Mouse (Mus musculus) embryonic facial prominence, embryonic 13.5 days (tissue): ENCODE measurements around the gene Add1. TPM values are rescaled to one million over a fixed set of nuclear protein-coding genes. Genes with fewer than 3 reads are reported as not detected.
"Not testable (repeated sequence)": the region's sequence is repeated elsewhere in the genome, so short reads cannot be mapped to it uniquely, and the experiment has no call there.

Experiments used
- ATAC-seq: fragments of 200-750 bp; cut with Nextera tagmentation; 2 replicates; pipeline ENCODE4 v1.8.0; 2017; ENCODE audit warnings: low read depth; ENCODE audit not compliant: insufficient number of reproducible peaks, insufficient read depth, low FRiP score, low TSS enrichment
- H3K27ac ChIP-seq: fragments of 300-500 bp; sonication (generic); 2 replicates; pipeline ENCODE4 v1.5.1; 2015; ENCODE audit warnings: moderate library complexity, mild to moderate bottlenecking, inconsistent platforms
- H3K27me3 ChIP-seq: fragments of 300-500 bp; sonication (generic); 2 replicates; pipeline ENCODE4 v1.6.1; 2015; ENCODE audit warnings: mild to moderate bottlenecking, inconsistent platforms
- H3K36me3 ChIP-seq: fragments of 300-500 bp; sonication (generic); 2 replicates; pipeline ENCODE4 v1.6.1; 2015; ENCODE audit warnings: mild to moderate bottlenecking, inconsistent platforms
- H3K4me1 ChIP-seq: fragments of 300-500 bp; sonication (generic); 2 replicates; pipeline ENCODE4 v1.6.1; 2015; ENCODE audit warnings: inconsistent platforms
- H3K4me2 ChIP-seq: fragments of 300-500 bp; sonication (generic); 2 replicates; pipeline ENCODE4 v1.6.1; 2015; ENCODE audit warnings: moderate library complexity, mild to moderate bottlenecking, inconsistent platforms
- H3K4me3 ChIP-seq: fragments of 300-500 bp; sonication (generic); 2 replicates; pipeline ENCODE4 v1.5.1; 2015; ENCODE audit warnings: mild to moderate bottlenecking, inconsistent platforms
- H3K9ac ChIP-seq: fragments of 300-500 bp; sonication (generic); 2 replicates; pipeline ENCODE4 v1.6.1; 2015; ENCODE audit warnings: mild to moderate bottlenecking, inconsistent platforms
- H3K9me3 ChIP-seq: fragments of 300-500 bp; sonication (generic); 2 replicates; pipeline ENCODE4 v1.6.1; 2016; ENCODE audit warnings: inconsistent platforms
- whole genome bisulfite sequencing: fragments of 180-500 bp; shearing (Covaris S2); methylation state at CpG from one replicate; pipeline ENCODE4 v1.1.7; 2015; ENCODE audit warnings: mixed read lengths; 5-methylcytosine and 5-hydroxymethylcytosine counted together
- polyA plus RNA-seq: library from polyadenylated mRNA; unstranded; fragments of >200 nt; fragmentation: Nextera tagmentation; extraction: Ambion mirVana; gene quantifications from 2 replicates; pipeline ENCODE4 v1.2.1, GENCODE M21; 2015

The Add1 gene
- polyA plus RNA-seq, 1 experiment from 2014 or later, result 196 TPM

- no peak overlapping the region for H3K9ac ChIP-seq
- no peak overlapping the region for H3K27ac ChIP-seq
- peaks cover 4% of the 10 kb centered on the region; the same call in 1 of the 2 replicates for H3K36me3 ChIP-seq
- no peaks in the 10 kb centered on the region for H3K9me3 ChIP-seq
- no peaks in the 10 kb centered on the region for H3K27me3 ChIP-seq
- peaks cover 23% of the 10 kb centered on the region for H3K4me1 ChIP-seq
- 79% methylated on average over 5 of the region's 5 CpGs for WGBS
- no peak overlapping the region for H3K4me2 ChIP-seq
- H3K4me3 ChIP-seq, result no peak overlapping the region
- no peak for ATAC-seq
Observed at GRCm38 (mm10) chr5:34585216-34585615, 11.8 kb downstream of the Add1 start.

DNA sequence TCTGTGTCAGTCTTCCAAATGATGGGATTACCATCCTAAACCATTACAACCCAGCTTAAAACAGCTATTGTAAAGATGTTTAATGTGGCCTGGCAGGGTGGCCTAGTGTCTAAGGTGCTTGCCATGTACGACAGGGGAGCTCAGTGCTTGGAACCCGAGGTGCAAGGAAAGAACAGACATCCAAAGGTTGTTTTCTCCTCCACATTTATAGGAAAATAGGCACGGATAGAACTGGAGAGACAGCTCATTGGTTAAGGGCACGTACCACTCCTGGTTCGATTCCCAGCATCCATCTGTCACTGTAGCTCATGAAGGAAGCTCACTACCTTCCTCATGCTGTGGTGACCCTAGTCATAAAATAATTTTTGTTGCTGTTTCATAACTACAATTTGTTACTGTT is 14.4 kb downstream of the Add1 start:
- Histone ChIP-seq H3K27ac (no peak overlapping the region), H3K9ac (no peak overlapping the region), H3K4me2 (no peak overlapping the region), H3K27me3 (no peaks in the 10 kb centered on the region), H3K4me1 (peaks cover 20% of the 10 kb centered on the region), H3K9me3 (no peaks in the 10 kb centered on the region), H3K4me3 (no peak overlapping the region), H3K36me3 (peaks cover 7% of the 10 kb centered on the region)
- WGBS, result 88% methylated on average over 5 of the region's 5 CpGs
- no peak for ATAC-seq

GRCm38 (mm10) chr5:34590059-34590458 is 16.6 kb downstream of the Add1 start:
- Histone ChIP-seq H3K9me3 (no peaks in the 10 kb centered on the region), H3K36me3 (peaks cover 17% of the 10 kb centered on the region), H3K4me1 (peaks cover 20% of the 10 kb centered on the region), H3K4me2 (no peak overlapping the region), H3K4me3 (no peak overlapping the region), H3K27me3 (no peaks in the 10 kb centered on the region), H3K9ac (no peak overlapping the region), H3K27ac (no peak overlapping the region)
- no peak for ATAC-seq
- 16% methylated on average over 5 of the region's 5 CpGs for WGBS

DNA sequence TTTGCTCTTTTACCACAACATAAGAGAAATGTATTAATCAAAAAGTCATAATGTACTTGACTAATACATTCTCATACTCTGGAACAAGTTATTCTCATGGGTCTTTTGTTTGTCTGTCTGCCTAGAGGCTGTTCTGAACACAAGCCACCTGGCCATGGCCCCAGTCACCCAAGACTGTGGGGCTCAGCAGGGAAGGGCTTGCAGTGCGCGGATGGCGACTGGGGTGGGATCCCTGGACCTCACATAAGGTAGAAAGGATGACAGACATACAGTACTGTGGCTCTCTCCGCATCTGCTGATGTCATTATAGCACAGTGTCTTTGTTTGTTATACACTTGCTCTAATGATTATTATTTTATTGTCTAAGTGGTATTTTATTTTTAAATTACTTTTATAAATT is 17.2 kb downstream of the Add1 start:
- WGBS, result 51% methylated on average over 4 of the region's 4 CpGs
- H3K4me3 ChIP-seq, result no peak overlapping the region
- peaks cover 17% of the 10 kb centered on the region for H3K36me3 ChIP-seq
- no peaks in the 10 kb centered on the region for H3K27me3 ChIP-seq
- H3K9me3 ChIP-seq, result no peaks in the 10 kb centered on the region
- H3K9ac ChIP-seq, result no peak overlapping the region
- no peak for ATAC-seq
- peaks cover 20% of the 10 kb centered on the region for H3K4me1 ChIP-seq
- no peak overlapping the region for H3K27ac ChIP-seq
- no peak overlapping the region for H3K4me2 ChIP-seq

- H3K9ac ChIP-seq, result no peak overlapping the region
Observed at GRCm38 (mm10) chr5:34591388-34592004, 18.0 kb downstream of the Add1 start.

GRCm38 (mm10) chr5:34592224-34592623 is 18.8 kb downstream of the Add1 start:
- H3K4me3 ChIP-seq, H3K27ac ChIP-seq, H3K9me3 ChIP-seq, H3K9ac ChIP-seq, H3K27me3 ChIP-seq, H3K4me2 ChIP-seq, ATAC-seq: not testable (repeated sequence)
- Histone ChIP-seq H3K36me3 (peaks cover 17% of the 10 kb centered on the region), H3K4me1 (peaks cover 13% of the 10 kb centered on the region)
- 83% methylated on average over 5 of the region's 5 CpGs for WGBS

More at GRCm38 (mm10) chr5:34591388-34592004, 18.0 kb downstream of the Add1 start:
- no peak for ATAC-seq
- Histone ChIP-seq H3K36me3 (peaks cover 17% of the 10 kb centered on the region), H3K27ac (no peak overlapping the region), H3K4me2 (no peak overlapping the region), H3K4me3 (no peak overlapping the region), H3K9me3 (no peaks in the 10 kb centered on the region), H3K4me1 (peaks cover 18% of the 10 kb centered on the region), H3K27me3 (no peaks in the 10 kb centered on the region)
- 52% methylated on average over 5 of the region's 5 CpGs for WGBS

DNA sequence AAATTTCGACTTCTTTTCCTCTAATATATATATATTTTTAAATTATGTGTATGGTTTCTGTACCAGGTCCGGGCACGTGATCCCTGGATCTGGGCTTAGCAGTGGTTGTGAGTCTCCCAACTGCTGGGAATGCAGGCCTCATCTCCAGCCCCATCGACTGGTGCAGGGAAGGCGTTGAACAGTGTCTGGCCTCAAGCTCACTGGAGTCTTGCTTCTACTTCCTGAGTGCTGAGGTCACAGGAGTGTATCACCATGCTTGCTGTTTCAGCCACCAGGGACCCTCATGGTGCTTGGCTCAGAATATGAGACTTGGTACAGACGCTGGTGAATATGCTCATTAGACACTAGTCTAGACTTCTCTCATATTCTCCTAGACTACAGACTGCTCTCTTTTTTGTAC is 19.2 kb downstream of the Add1 start:
- WGBS, result 93% methylated on average over 6 of the region's 6 CpGs
- Histone ChIP-seq H3K27me3 (no peaks in the 10 kb centered on the region), H3K27ac (no peak overlapping the region), H3K4me1 (peaks cover 13% of the 10 kb centered on the region), H3K9me3 (no peaks in the 10 kb centered on the region), H3K4me2 (no peak overlapping the region), H3K4me3 (no peak overlapping the region), H3K36me3 (peaks cover 19% of the 10 kb centered on the region), H3K9ac (no peak overlapping the region)
- ATAC-seq, result no peak

- Histone ChIP-seq H3K9ac (no peak overlapping the region), H3K4me2 (no peak overlapping the region), H3K4me1 (peaks cover 13% of the 10 kb centered on the region), H3K36me3 (peaks cover 24% of the 10 kb centered on the region), H3K27ac (no peak overlapping the region), H3K4me3 (no peak overlapping the region), H3K9me3 (no peaks in the 10 kb centered on the region), H3K27me3 (no peaks in the 10 kb centered on the region)
- 96% methylated on average over 9 of the region's 9 CpGs for WGBS
- no peak for ATAC-seq
Observed at GRCm38 (mm10) chr5:34593202-34593727, 19.8 kb downstream of the Add1 start.

DNA sequence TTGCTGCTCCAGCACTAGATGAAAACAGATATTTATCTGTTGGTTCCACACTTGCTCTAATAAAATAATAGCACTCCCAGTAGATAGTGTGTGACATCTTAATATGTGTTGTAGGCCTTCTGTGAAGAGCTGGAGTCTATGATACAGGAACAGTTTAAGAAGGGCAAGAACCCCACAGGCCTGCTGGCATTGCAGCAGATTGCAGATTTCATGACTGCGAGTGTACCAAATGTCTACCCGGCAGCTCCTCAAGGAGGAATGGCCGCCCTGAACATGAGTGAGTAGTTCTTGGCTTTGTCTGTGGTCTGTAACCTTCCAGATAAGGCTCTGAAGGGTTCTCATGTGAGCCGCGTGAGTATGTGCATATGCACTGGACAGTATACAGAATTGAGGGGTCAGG is 31.1 kb downstream of the Add1 start:
- H3K36me3 ChIP-seq, result peaks cover 63% of the 10 kb centered on the region

DNA sequence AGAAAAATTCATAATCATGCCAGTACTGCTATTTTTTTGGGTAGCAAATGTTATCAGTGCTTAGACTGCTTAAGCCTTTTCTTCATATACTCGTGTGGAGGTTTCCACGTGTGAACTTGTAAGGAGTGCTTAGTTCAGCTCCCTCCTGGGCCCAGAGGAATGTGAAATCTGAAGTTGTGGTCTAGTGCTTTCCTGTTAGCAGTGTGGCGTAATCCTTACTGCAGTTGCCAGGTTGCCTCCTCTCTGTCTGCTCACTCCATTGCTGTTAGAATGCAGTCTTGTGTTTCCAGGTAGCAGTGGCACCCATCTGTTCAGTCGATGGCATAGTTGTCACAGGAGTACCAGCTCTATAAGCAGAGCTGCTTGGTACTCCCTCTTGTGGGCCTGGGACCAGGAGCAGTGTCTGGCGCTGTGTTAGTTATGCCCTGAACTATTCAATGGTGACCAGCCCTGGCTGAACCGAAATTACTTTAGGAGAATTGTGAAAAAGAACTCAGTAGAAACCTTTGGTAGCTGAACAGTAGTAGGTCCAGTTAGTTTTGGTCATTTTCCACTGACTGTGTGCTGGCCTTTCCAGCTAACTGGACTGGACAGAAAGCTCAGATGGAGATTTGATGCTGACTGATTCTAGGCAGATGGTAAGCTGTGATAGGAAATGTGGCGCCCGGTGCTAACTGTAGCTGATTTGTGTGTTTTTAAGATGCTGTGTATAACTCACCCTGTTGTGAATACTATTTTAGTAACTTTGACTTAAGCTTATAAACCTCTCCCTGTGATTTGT is 33.8 kb downstream of the Add1 start:
- Histone ChIP-seq H3K36me3 (peaks cover 68% of the 10 kb centered on the region), H3K4me1 (no peaks in the 10 kb centered on the region), H3K27ac (no peak overlapping the region), H3K27me3 (no peaks in the 10 kb centered on the region), H3K4me3 (no peak overlapping the region), H3K4me2 (no peak overlapping the region), H3K9ac (no peak overlapping the region), H3K9me3 (no peaks in the 10 kb centered on the region)
- no peak for ATAC-seq
- 84% methylated on average over 8 of the region's 8 CpGs for WGBS

More for the DNA sequence above, 31.1 kb downstream of the Add1 start:
- H3K9ac ChIP-seq, result no peak overlapping the region
- WGBS, result 92% methylated on average over 5 of the region's 5 CpGs
- H3K27me3 ChIP-seq, result no peaks in the 10 kb centered on the region
- no peak for ATAC-seq
- no peaks in the 10 kb centered on the region for H3K4me1 ChIP-seq
- no peak overlapping the region for H3K4me2 ChIP-seq
- H3K9me3 ChIP-seq, result no peaks in the 10 kb centered on the region
- no peak overlapping the region for H3K27ac ChIP-seq
- H3K4me3 ChIP-seq, result no peak overlapping the region

- WGBS, result 57% methylated on average over 3 of the region's 3 CpGs
- Histone ChIP-seq H3K4me3 (no peak overlapping the region), H3K4me2 (no peak overlapping the region), H3K9me3 (no peaks in the 10 kb centered on the region), H3K36me3 (peaks cover 65% of the 10 kb centered on the region), H3K9ac (no peak overlapping the region), H3K27me3 (no peaks in the 10 kb centered on the region), H3K4me1 (no peaks in the 10 kb centered on the region), H3K27ac (no peak overlapping the region; the same call in 1 of the 2 replicates)
- no peak for ATAC-seq
Observed at GRCm38 (mm10) chr5:34608226-34608625, 34.8 kb downstream of the Add1 start.

DNA sequence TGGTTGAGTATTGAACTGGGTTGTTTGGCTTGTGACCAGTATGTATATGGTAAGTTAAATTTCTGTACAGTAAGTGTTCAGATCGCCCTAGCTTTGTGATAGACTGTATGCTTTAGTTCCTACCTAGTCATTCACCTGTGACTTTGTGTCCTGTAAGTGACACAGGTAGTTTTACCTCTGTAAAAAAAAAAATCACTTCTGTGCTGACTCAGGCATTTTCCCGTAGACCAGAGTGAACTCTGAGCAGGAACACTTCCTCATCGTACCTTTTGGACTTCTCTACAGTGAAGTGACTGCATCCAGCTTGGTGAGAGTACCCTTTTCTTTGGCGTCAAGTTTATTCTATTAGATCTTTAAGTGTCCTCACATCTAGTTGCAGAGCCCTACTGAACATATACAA is 36.5 kb downstream of the Add1 start:
- no peak overlapping the region for H3K4me3 ChIP-seq
- H3K4me2 ChIP-seq, result no peak overlapping the region
- no peak for ATAC-seq
- no peaks in the 10 kb centered on the region for H3K27me3 ChIP-seq
- H3K36me3 ChIP-seq, result peaks cover 75% of the 10 kb centered on the region
- 88% methylated on average over 4 of the region's 4 CpGs for WGBS
- H3K4me1 ChIP-seq, result no peaks in the 10 kb centered on the region
- H3K27ac ChIP-seq, result no peak overlapping the region
- H3K9ac ChIP-seq, result no peak overlapping the region
- no peaks in the 10 kb centered on the region for H3K9me3 ChIP-seq
